Mouse (Mus musculus): ENCODE data around the gene Lmcd1. TPM values are rescaled to one million over a fixed set of nuclear protein-coding genes. Genes with fewer than 3 reads are reported as not detected.

The Lmcd1 gene
- polyA plus RNA-seq, 1 experiment from 2014 or later = 20.0 TPM

DNA sequence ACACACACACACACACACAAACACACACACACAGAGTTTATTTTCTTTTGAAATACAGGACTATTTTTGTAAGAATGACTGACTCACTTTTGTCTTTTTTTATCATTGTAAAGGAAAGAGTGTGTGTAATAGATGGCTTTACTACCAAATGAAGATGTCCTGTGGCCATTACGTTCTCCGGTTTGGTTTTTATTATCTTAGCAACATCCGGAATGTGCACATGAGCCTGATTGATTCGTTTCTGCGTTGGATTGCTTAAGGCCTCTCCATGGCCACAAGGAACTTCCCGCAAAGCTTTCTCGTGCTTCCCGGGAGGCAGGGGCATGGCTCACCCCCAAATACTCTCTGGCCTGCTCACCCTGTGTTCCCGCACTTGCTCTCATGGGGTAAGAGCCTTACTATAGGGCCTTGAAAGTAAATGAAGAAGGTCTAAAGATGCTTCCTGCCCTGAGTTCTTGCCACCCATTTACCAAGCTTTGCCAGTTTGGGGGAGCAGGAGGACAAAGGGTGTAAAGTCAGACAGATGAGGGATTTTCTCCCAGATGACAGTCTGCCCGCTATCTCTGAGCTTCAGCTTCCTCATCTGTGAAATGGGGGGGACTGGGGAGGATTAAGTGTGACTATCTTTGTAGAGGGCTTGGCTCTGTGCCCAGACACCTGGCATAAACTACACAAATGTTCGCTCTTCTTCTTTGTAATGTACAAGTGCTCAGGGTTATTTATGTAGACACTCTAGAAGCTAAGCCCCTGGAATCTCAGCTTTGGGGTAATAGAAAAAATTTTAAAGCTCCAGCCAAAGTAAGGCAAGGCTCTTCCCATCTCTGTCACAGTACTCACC is 18.0 kb upstream of the Lmcd1 start:
- H3K36me3 ChIP-seq (ENCODE audit: control insufficient read depth, insufficient read depth, low read length) = no peaks in the 10 kb centered on the region
- no peaks in the 10 kb centered on the region for H3K27me3 ChIP-seq (ENCODE audit: control insufficient read depth, insufficient read depth, low read length)
- H3K9me3 ChIP-seq (ENCODE audit: control insufficient read depth, low read length) = no peaks in the 10 kb centered on the region
- no peaks in the 10 kb centered on the region for H3K4me1 ChIP-seq (ENCODE audit: control insufficient read depth, insufficient read depth, low read length)
- 72% methylated on average over 11 of the region's 11 CpGs for WGBS
- no peak overlapping the region for H3K4me2 ChIP-seq (replicated peaks; ENCODE audit: low read depth, low read length)
- no peak overlapping the region for H3K9ac ChIP-seq (ENCODE audit: low read depth, low read length)
- no peak overlapping the region for H3K4me3 ChIP-seq (ENCODE audit: low read length)
- no peak overlapping the region for H3K27ac ChIP-seq (ENCODE audit: low read depth, low read length)
- no peak for ATAC-seq (ENCODE audit: low FRiP score, low TSS enrichment)

DNA sequence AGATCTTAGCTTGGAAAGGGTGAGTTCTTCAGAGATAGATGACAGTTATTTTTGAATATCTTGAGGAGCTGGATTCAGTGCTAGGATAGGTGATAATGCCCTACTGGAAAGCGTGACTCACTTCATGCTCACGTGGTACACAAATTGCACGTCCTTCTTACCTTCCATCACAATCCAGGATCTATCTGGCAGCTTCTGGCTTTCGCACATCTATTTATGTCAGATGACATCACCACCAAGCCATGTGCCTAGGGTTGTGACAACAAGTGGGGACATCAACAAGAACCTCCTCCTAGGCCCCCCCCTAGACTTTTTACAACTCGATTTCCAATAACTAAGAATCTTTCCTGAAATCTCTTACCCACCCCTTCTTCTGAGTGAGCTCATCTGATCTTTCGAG is 17.0 kb upstream of the Lmcd1 start:
- Histone ChIP-seq H3K4me2 (replicated peaks; ENCODE audit: low read depth, low read length) (no peak overlapping the region), H3K9ac (ENCODE audit: low read depth, low read length) (no peak overlapping the region), H3K4me3 (ENCODE audit: low read length) (no peak overlapping the region), H3K4me1 (ENCODE audit: control insufficient read depth, insufficient read depth, low read length) (no peaks in the 10 kb centered on the region), H3K27ac (ENCODE audit: low read depth, low read length) (no peak overlapping the region), H3K27me3 (ENCODE audit: control insufficient read depth, insufficient read depth, low read length) (no peaks in the 10 kb centered on the region), H3K36me3 (ENCODE audit: control insufficient read depth, insufficient read depth, low read length) (no peaks in the 10 kb centered on the region), H3K9me3 (ENCODE audit: control insufficient read depth, low read length) (no peaks in the 10 kb centered on the region)
- no peak for ATAC-seq (ENCODE audit: low FRiP score, low TSS enrichment)
- 90% methylated on average over 6 of the region's 6 CpGs for WGBS

DNA sequence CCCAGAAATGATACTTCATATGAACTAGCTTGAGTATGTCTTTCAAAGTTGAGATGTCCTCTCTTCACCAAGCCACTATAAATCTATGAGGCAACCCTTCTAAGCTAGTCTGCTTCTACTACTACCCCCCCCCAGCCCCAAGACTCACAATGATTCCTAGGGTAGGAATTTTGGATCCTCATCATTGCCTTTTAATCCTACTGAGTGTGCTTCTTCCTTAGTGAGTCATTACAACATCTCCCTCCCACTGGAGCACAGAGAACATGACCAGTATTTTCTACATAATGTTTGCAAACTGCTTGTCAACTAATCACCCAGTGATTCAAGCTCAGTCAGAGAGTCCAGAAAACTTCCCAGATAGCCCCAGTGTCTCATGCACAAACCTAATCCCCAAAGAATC is 12.5 kb upstream of the Lmcd1 start:
- Histone ChIP-seq H3K4me2 (replicated peaks; ENCODE audit: low read depth, low read length) (no peak overlapping the region), H3K4me3 (ENCODE audit: low read length) (no peak overlapping the region), H3K27me3 (ENCODE audit: control insufficient read depth, insufficient read depth, low read length) (no peaks in the 10 kb centered on the region), H3K4me1 (ENCODE audit: control insufficient read depth, insufficient read depth, low read length) (no peaks in the 10 kb centered on the region), H3K27ac (ENCODE audit: low read depth, low read length) (no peak overlapping the region), H3K36me3 (ENCODE audit: control insufficient read depth, insufficient read depth, low read length) (no peaks in the 10 kb centered on the region), H3K9me3 (ENCODE audit: control insufficient read depth, low read length) (no peaks in the 10 kb centered on the region), H3K9ac (ENCODE audit: low read depth, low read length) (no peak overlapping the region)
- ATAC-seq (ENCODE audit: low FRiP score, low TSS enrichment) = no peak

DNA sequence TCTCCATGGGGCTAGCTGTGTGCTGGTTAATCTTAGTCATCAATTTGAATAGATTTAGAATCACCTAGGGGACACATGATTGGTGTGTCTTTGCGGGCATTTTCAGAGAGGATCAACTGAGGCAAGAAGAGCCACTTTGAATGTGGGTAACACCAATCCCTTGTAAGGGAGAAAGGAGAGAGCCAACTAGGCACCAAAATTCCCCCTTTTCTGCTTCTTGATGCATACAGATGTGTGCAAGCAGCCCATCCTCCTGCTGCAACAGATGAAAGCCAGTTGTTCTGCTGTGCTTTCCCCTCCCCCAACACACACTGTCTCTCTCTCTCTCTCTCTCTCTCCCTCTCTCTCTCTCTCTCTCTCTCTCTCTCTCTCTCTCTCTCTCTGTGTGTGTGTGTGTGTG is 9.2 kb upstream of the Lmcd1 start:
- no peak for ATAC-seq (ENCODE audit: low FRiP score, low TSS enrichment)
- no peak overlapping the region for H3K27ac ChIP-seq (ENCODE audit: low read depth, low read length)
- no peaks in the 10 kb centered on the region for H3K36me3 ChIP-seq (ENCODE audit: control insufficient read depth, insufficient read depth, low read length)
- H3K27me3 ChIP-seq (ENCODE audit: control insufficient read depth, insufficient read depth, low read length) = no peaks in the 10 kb centered on the region
- H3K4me3 ChIP-seq (ENCODE audit: low read length) = no peak overlapping the region
- H3K4me2 ChIP-seq (replicated peaks; ENCODE audit: low read depth, low read length) = no peak overlapping the region
- no peaks in the 10 kb centered on the region for H3K4me1 ChIP-seq (ENCODE audit: control insufficient read depth, insufficient read depth, low read length)
- WGBS = 90% methylated on average over 1 of the region's 1 CpGs
- no peaks in the 10 kb centered on the region for H3K9me3 ChIP-seq (ENCODE audit: control insufficient read depth, low read length)
- no peak overlapping the region for H3K9ac ChIP-seq (ENCODE audit: low read depth, low read length)

DNA sequence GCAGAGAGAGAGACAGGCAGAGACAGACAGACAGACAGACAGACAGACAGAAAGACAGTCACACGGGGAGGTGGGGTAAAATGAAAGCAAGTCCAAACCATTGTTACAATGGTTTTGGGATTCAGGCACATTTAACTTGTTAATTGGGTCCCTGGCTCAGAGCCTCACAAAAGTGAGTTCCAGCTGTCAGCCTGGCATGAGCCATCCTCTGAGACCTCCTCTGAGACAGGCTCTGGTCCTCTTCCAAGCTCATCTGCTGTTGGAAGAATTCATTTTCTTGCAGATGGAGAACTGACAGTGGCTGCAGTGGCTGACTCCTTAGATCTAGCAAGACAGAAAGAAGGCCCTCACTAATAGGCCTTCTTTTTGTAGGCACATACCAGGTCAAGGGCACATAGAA is 6.9 kb upstream of the Lmcd1 start:
- H3K4me1 ChIP-seq (ENCODE audit: control insufficient read depth, insufficient read depth, low read length) = no peaks in the 10 kb centered on the region
- H3K9me3 ChIP-seq (ENCODE audit: control insufficient read depth, low read length) = no peaks in the 10 kb centered on the region
- no peaks in the 10 kb centered on the region for H3K27me3 ChIP-seq (ENCODE audit: control insufficient read depth, insufficient read depth, low read length)
- H3K9ac ChIP-seq (ENCODE audit: low read depth, low read length) = no peak overlapping the region
- no peak overlapping the region for H3K27ac ChIP-seq (ENCODE audit: low read depth, low read length)
- no peak overlapping the region for H3K4me2 ChIP-seq (replicated peaks; ENCODE audit: low read depth, low read length)
- no peak overlapping the region for H3K4me3 ChIP-seq (ENCODE audit: low read length)
- WGBS = 74% methylated on average over 1 of the region's 1 CpGs
- H3K36me3 ChIP-seq (ENCODE audit: control insufficient read depth, insufficient read depth, low read length) = no peaks in the 10 kb centered on the region
- ATAC-seq (ENCODE audit: low FRiP score, low TSS enrichment) = no peak

DNA sequence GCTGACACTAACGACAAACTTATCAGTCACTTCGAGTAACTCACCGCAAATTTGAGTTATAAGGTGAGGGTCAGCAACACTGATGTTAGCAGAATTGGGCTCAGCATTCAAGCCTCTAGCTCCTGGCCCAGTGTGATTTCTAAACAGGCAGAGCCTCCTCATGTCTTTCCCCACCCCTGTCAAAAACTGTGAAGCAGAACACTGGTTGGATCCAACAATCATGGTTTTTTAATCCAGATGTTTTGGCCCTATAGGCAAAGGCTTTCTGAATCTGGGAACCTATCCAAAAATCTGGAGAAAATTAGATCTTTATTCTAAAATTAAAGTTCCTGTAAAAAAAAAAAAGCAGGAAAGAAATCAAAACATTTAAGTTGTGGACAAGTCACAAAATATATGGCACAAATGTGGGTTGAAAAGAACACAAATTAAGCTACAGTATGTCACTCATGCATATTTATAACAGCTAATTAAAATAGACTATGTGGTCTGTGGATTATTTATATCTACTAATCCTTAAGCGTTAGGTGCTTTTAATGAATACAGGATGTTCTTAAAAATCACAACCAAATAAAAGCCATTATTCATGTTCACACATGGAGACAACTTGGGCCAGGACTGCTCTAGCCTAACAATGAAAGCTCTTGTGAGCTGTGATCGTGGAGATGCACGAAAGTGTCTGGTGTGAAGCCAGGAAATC is 5.7 kb upstream of the Lmcd1 start:
- Histone ChIP-seq H3K4me1 (ENCODE audit: control insufficient read depth, insufficient read depth, low read length) (no peaks in the 10 kb centered on the region), H3K9me3 (ENCODE audit: control insufficient read depth, low read length) (no peaks in the 10 kb centered on the region), H3K9ac (ENCODE audit: low read depth, low read length) (no peak overlapping the region), H3K36me3 (ENCODE audit: control insufficient read depth, insufficient read depth, low read length) (no peaks in the 10 kb centered on the region), H3K4me2 (replicated peaks; ENCODE audit: low read depth, low read length) (no peak overlapping the region), H3K27me3 (ENCODE audit: control insufficient read depth, insufficient read depth, low read length) (no peaks in the 10 kb centered on the region), H3K27ac (ENCODE audit: low read depth, low read length) (no peak overlapping the region), H3K4me3 (ENCODE audit: low read length) (no peak overlapping the region)
- 65% methylated on average over 6 of the region's 6 CpGs for WGBS
- ATAC-seq (ENCODE audit: low FRiP score, low TSS enrichment) = peak; percentile 46; the same call in 1 of the 2 replicates

DNA sequence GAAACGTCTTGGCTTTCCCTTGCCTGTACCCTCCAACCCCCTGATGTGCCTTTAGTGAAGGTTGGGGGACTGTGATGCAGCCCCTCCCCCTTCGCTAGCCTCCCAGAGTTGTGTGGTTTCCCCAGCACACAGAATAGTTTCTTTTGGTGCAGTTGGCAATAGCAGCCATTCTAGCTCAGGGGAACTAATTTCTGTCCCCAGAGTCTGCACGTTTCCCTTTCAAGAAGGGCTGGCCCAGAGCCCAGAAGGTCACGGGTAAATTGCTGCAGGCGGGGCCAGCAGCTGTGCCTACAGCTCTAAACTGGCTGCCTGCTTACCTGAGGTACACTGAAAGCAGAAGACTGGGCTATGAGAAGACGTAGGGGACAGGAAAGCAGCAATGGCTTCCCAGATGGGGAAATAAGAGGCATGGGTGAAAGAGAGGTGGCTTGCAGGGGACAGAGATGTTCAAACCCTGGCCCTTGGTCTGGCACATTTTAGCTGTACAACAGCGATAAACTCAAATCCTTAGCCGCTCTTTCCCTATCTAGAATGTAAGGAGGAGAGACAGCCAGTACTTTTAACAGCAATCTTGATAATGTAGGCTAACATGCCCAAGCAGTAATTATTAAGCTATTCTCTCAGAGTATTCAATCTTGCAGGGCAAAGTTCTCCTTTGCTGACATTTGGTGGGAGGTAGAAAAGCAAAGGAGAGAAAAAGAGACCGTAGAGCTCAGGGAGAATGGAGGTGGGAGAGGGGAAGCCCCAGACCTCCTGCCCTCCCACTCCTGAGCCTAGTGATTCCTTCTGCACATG is 900 bp downstream of the Lmcd1 start:
- H3K4me3 ChIP-seq (ENCODE audit: low read length) = peak overlapping the region; percentile 29; the same call in 1 of the 2 replicates
- H3K9me3 ChIP-seq (ENCODE audit: control insufficient read depth, low read length) = no peaks in the 10 kb centered on the region
- H3K4me1 ChIP-seq (ENCODE audit: control insufficient read depth, insufficient read depth, low read length) = peaks cover 23% of the 10 kb centered on the region
- H3K4me2 ChIP-seq (replicated peaks; ENCODE audit: low read depth, low read length) = peak overlapping the region; percentile 59
- no peaks in the 10 kb centered on the region for H3K27me3 ChIP-seq (ENCODE audit: control insufficient read depth, insufficient read depth, low read length)
- H3K9ac ChIP-seq (ENCODE audit: low read depth, low read length) = no peak overlapping the region
- no peak overlapping the region for H3K27ac ChIP-seq (ENCODE audit: low read depth, low read length)
- no peaks in the 10 kb centered on the region for H3K36me3 ChIP-seq (ENCODE audit: control insufficient read depth, insufficient read depth, low read length)
- ATAC-seq (ENCODE audit: low FRiP score, low TSS enrichment) = no peak
- 23% methylated on average over 9 of the region's 9 CpGs for WGBS

DNA sequence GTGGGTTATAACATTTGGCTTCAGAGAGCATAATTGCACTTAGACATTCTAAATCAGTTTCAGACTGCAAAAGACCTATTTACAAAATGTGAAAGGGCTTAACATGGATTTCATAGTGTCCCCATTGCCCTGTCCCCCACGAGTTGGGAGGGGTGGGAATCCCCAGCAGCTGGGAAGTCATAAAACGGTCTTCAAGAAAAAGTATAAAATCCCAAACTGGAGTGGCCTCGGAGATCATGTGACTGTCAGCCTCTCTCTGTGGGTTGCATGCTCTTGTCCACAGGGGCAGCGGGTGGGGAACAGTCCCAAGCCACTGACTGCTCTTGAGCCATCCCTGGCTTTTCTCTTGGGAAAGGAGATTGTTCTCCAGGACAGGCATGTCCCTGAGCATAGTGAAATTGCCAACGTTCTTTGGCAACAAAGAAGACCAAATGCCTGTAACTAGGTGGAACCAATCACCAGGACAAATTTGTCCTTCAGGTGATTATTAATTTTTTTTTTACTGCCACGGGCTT is 2.2 kb downstream of the Lmcd1 start:
- H3K27ac ChIP-seq (ENCODE audit: low read depth, low read length) = no peak overlapping the region
- no peaks in the 10 kb centered on the region for H3K27me3 ChIP-seq (ENCODE audit: control insufficient read depth, insufficient read depth, low read length)
- no peaks in the 10 kb centered on the region for H3K36me3 ChIP-seq (ENCODE audit: control insufficient read depth, insufficient read depth, low read length)
- H3K4me3 ChIP-seq (ENCODE audit: low read length) = no peak overlapping the region
- no peaks in the 10 kb centered on the region for H3K9me3 ChIP-seq (ENCODE audit: control insufficient read depth, low read length)
- WGBS = 63% methylated on average over 6 of the region's 6 CpGs
- no peak overlapping the region for H3K9ac ChIP-seq (ENCODE audit: low read depth, low read length)
- no peak for ATAC-seq (ENCODE audit: low FRiP score, low TSS enrichment)
- H3K4me1 ChIP-seq (ENCODE audit: control insufficient read depth, insufficient read depth, low read length) = peaks cover 25% of the 10 kb centered on the region
- no peak overlapping the region for H3K4me2 ChIP-seq (replicated peaks; ENCODE audit: low read depth, low read length)

Measured in kidney, embryonic 14.5 days (tissue).